16 mouse cellular contexts compared by ENCODE assay signal in genomic region chr16:44487194-44487593, GRCm38 (mm10).
DNase-seq lines count a peak whose midpoint lies in the region; ATAC-seq lines count a peak whose summit lies in the region.
"Had no signal": no experiment of that assay in that cellular context is flagged by ENCODE, and none has a peak within 500 bp of the region (broad histone marks: within the 10 kb centered on the region; RNA-seq: fewer than 3 reads in every experiment).

No protein-coding gene starts in this region.

- peaks cover 24% of the 10 kb centered on the region for H3K4me1 ChIP-seq in midbrain, embryonic 10.5 days
- peaks cover 1% of the 10 kb centered on the region; the same call in 1 of the 2 replicates for H3K4me1 ChIP-seq in midbrain, embryonic 15.5 days
- peaks cover 23% of the 10 kb centered on the region for H3K4me1 ChIP-seq in midbrain, embryonic 13.5 days (replicated peaks)
- H3K4me1 ChIP-seq: liver, embryonic 13.5 days had no signal

- 68% methylated on average over 13 of the region's 13 CpGs for WGBS in midbrain, embryonic 10.5 days
- WGBS in midbrain, embryonic 15.5 days: 62% methylated on average over 13 of the region's 13 CpGs
- WGBS in midbrain, embryonic 13.5 days: 68% methylated on average over 13 of the region's 13 CpGs

- H3K36me3 ChIP-seq in midbrain, embryonic 10.5 days: peaks cover 96% of the 10 kb centered on the region
- 0 out of 2 replicates have a peak, but pooled peaks cover 2% of the 10 kb centered on the region for H3K36me3 ChIP-seq in midbrain, embryonic 15.5 days (replicated peaks)
- peaks cover 54% of the 10 kb centered on the region for H3K36me3 ChIP-seq in midbrain, embryonic 13.5 days
- H3K36me3 ChIP-seq: G1E; liver, embryonic 13.5 days had no signal

- DNase-seq in cerebellum, postnatal 10 days: peak; percentile 18 to 33
- no peak for DNase-seq in cerebellum, postnatal 36 days
- peak; percentile 13 for DNase-seq in midbrain, embryonic 10.5 days (ENCODE audit: low spot score)
- DNase-seq in cerebellum, postnatal 25 days: peak; percentile 29 to 31
- DNase-seq in kidney, adult 9 months: no peak
- DNase-seq in Muller cell, postnatal 12 days (ENCODE audit: inconsistent ontology term): no peak
- DNase-seq: adrenal gland, postnatal 10 days; B cell, adult 2 months; layer of hippocampus, postnatal 36 days; left cerebral cortex, postnatal 4 days; liver, embryonic 13.5 days; right cerebral cortex, postnatal 25 days had no signal

- H3K9ac ChIP-seq in midbrain, embryonic 15.5 days: no peak overlapping the region
- H3K9ac ChIP-seq in midbrain, embryonic 13.5 days (replicated peaks): 0 out of 2 replicates have a peak overlapping the region, but pooled peaks have one; percentile 37
- H3K9ac ChIP-seq: liver, embryonic 13.5 days had no signal

- peak overlapping the region; percentile 63 for H3K27ac ChIP-seq in midbrain, embryonic 10.5 days (replicated peaks)
- H3K27ac ChIP-seq in midbrain, embryonic 15.5 days: no peak overlapping the region; the same call in 1 of the 2 replicates
- peak overlapping the region; percentile 25; the same call in 1 of the 2 replicates for H3K27ac ChIP-seq in midbrain, embryonic 13.5 days
- H3K27ac ChIP-seq: liver, embryonic 13.5 days had no signal

- H3K4me3 ChIP-seq in midbrain, embryonic 10.5 days: no peak overlapping the region
- no peak overlapping the region for H3K4me3 ChIP-seq in midbrain, embryonic 15.5 days
- no peak overlapping the region for H3K4me3 ChIP-seq in midbrain, embryonic 13.5 days (replicated peaks)
- H3K4me3 ChIP-seq: liver, embryonic 13.5 days had no signal

- no peaks in the 10 kb centered on the region for H3K9me3 ChIP-seq in midbrain, embryonic 10.5 days (replicated peaks)
- H3K9me3 ChIP-seq in midbrain, embryonic 15.5 days: no peaks in the 10 kb centered on the region
- H3K9me3 ChIP-seq in midbrain, embryonic 13.5 days: no peaks in the 10 kb centered on the region
- H3K9me3 ChIP-seq: G1E; liver, embryonic 13.5 days had no signal

- no peak overlapping the region for H3K4me2 ChIP-seq in midbrain, embryonic 15.5 days
- no peak overlapping the region for H3K4me2 ChIP-seq in midbrain, embryonic 13.5 days (replicated peaks)
- H3K4me2 ChIP-seq: liver, embryonic 13.5 days had no signal

- ATAC-seq in midbrain, embryonic 15.5 days (replicated peaks): no peak
- ATAC-seq in midbrain, embryonic 13.5 days: no peak
- ATAC-seq: inflammation-experienced regulatory T-cells, adult 6 months had no signal

- H3K27me3 ChIP-seq in midbrain, embryonic 10.5 days (ENCODE audit: low read depth, poor library complexity, severe bottlenecking): 0 out of 2 replicates have a peak, but pooled peaks cover 3% of the 10 kb centered on the region
- no peaks in the 10 kb centered on the region for H3K27me3 ChIP-seq in midbrain, embryonic 15.5 days (replicated peaks)
- H3K27me3 ChIP-seq in midbrain, embryonic 13.5 days: no peaks in the 10 kb centered on the region
- H3K27me3 ChIP-seq: liver, embryonic 13.5 days had no signal

Comparison
In these comparisons a context has a peak if more than half of its experiments do, and no peak if none do; other contexts are left out.
1. DNase-seq: peak in cerebellum, postnatal 10 days (2 of 2), midbrain, embryonic 10.5 days (single experiment) and cerebellum, postnatal 25 days (2 of 2); none in cerebellum, postnatal 36 days (0 of 2), kidney, adult 9 months (single experiment) and Muller cell, postnatal 12 days (single experiment).